Mouse (Mus musculus) gastrocnemius, adult 8-10 months (tissue): ENCODE results near the gene Morn4. TPM values are rescaled to one million over a fixed set of nuclear protein-coding genes. Genes with fewer than 3 reads are reported as not detected.

ENCODE experiments used
- DNase-seq, 2 experiments: peaks; one replicate each; pipeline ENCODE4 v3.0.0; 2022; ENCODE audit warnings: low spot score in 2 of 2
- total RNA-seq, 4 experiments: library from RNA; stranded (reverse); gene quantifications; 2 replicates each; pipeline ENCODE4 v1.2.4; 2022

Gene Morn4
- total RNA-seq, 4 experiments from 2014 or later = 3.3 to 7.6 (median 5.3) TPM

- DNase-seq = peak; percentile 76 to 85
Measured at GRCm38 (mm10) chr19:42045269-42046102, 40.7 kb downstream of the Morn4 start, which contains the start of gene Hoga1. TSS of gene Hoga1 (plus strand) at chr19:42045610.

GRCm38 (mm10) chr19:42043988-42044387 lies 42.2 kb downstream of the Morn4 start:
- no peak for DNase-seq

- DNase-seq = no peak
Measured at GRCm38 (mm10) chr19:42038310-42038709, 47.8 kb downstream of the Morn4 start.

DNA sequence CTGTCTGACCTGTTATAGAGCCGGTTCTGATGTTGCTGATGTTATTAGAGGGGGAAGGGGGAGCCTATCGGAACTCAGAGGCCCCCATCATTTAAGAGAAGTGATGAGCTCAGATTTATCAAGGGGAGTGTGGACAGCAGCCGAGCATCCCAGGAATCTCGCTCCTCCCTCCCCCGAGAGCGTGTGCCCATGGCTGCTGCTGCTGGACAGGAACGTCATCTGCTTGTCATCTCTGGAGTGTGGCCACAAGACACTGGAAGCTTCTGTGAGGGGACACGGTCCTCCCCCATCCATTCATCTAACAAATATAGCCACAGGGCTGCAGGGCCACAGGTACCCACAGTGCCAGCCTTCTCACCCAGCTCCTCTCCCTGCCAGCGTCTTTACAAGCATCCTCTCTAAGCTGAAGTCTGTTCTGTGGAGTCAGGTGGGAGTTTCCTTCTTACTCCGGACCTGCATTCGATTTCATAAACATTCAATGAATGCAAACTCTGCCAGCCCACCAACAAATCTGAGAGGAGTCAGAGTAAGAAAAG lies 48.9 kb downstream of the Morn4 start:
- DNase-seq = no peak

GRCm38 (mm10) chr19:42036357-42036756 lies 49.8 kb downstream of the Morn4 start:
- no peak for DNase-seq

DNA sequence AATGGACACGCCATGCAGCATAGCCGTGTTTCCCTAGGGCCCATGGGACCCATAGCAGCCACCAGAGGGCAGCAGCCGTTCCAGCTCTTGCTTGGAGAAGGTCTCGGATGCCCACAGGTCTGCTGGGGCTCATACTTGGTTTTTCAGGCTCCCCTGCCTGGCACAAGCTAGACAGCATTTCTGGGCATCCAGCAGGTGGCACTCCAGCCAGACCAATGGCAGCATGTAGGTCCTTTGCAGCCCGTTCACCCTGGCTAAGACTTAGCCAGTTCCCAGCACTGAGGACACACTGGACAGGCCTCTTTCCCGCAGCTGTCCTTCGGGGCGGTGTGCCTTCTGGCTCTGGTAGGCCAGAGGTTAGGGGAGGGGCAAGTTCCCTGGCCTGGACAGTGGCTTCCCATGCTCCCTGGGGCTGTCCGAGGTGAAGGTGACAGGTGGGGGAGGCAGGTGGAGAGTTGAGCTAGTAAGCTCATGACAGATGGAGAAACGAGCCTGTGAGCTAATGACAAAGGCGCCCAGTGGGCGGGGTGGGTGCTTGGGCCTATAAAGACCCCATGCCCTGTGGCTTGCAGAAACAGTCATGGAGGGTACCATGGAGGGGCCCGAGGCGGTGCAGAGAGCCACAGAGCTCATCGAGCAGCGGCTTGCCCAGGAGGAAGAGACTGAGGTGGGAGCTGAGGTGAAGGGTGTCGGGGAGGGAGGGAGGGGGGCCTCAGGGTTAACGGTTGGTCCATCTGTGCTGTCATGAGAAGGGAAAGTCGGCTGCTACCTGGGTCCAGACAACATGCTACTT lies 50.5 kb downstream of the Morn4 start, which contains the start of gene Ankrd2:
Ankrd2 (plus strand) TSS at position 545 of the 793 bp plus-strand sequence.
- DNase-seq = peak; percentile 76 to 81

- no peak for DNase-seq
Measured at GRCm38 (mm10) chr19:42034881-42035455, 51.2 kb downstream of the Morn4 start.

DNA sequence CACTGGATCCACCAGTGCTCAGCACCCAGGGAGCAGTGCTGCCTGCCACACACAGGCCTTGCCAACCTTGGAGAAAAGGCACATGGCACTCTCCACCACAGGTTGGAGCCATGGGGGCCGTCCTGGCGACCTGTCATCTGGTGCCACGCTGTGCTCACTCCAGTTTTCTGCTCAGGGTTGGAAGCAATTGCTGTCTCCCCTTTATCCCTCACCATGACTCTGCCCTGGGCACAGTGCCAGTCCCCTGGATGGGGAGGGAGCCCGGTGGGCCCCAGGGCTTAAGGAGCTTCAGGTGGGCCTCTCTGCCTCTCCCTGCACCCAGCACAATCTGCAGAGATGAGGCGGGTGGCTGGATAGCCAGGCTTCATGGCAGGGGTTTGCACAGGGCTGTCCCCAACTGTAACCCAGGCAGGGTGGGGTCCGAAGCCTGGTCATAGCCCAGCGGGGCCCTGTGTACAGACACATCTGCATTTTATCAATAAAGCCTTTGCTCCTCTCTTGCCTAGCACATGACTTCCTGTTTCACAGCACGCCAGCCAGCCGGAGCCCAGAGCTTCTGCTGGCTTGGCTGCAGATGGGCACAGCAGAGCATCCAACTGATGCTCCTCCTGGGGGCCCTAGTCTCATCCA lies 51.9 kb downstream of the Morn4 start:
- DNase-seq = no peak

GRCm38 (mm10) chr19:42033611-42034010 lies 52.5 kb downstream of the Morn4 start:
- no peak for DNase-seq

DNA sequence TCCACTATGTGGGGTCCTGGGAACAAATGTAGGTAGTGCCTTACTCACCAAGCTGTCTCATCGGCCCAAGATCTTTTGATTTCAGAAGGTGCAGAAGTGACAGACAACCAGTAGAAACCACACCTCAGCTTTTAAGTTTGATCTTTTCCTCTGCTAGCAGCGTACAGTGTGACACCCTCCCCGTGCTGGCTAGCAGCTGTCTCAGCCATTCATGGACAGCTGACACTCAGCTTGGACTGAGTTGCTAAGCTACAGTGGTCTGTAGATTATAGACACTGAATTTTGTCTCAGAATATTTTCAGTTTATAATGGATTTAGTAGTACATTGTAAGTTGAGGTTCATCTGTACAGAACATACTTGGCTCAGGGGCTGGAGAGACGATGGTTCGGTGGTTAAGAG lies 55.0 kb downstream of the Morn4 start:
- no peak for DNase-seq

GRCm38 (mm10) chr19:42026158-42026557 lies 60.0 kb downstream of the Morn4 start:
- DNase-seq = peak; percentile 78 to 79

Other genes starting within 250 kb of the Morn4 start
- 10 to 100 TPM in 3 of 4 experiments, 1 to 10 TPM in 1; 4.5 to 15.5 (median 12.5) TPM for gene Frat2, start 238.2 kb downstream of the Morn4 start, total RNA-seq
- gene Rrp12, start 190.2 kb downstream of the Morn4 start, total RNA-seq = 10 to 100 TPM; 30.0 to 34.9 (median 32.2) TPM
- gene Pgam1, start 174.4 kb downstream of the Morn4 start, total RNA-seq = 10 to 100 TPM; 11.0 to 34.9 (median 15.0) TPM
- 10 to 100 TPM; 16.0 to 21.6 (median 18.6) TPM for gene Exosc1, start 152.9 kb downstream of the Morn4 start, total RNA-seq
- 10 to 100 TPM; 21.3 to 24.1 (median 23.2) TPM for gene Zdhhc16, start 152.9 kb downstream of the Morn4 start, total RNA-seq
- gene Mms19, start 105.2 kb downstream of the Morn4 start, total RNA-seq = 10 to 100 TPM in 2 of 4 experiments, 1 to 10 TPM in 2; 9.1 to 14.1 (median 9.8) TPM
- 10 to 100 TPM; 15.0 to 17.5 (median 15.8) TPM for gene Ubtd1, start 104.6 kb downstream of the Morn4 start, total RNA-seq
- 100 to 1,000 TPM; 131 to 242 (median 170) TPM for gene Ankrd2, start 50.4 kb downstream of the Morn4 start, total RNA-seq
- 1 to 10 TPM; 3.0 to 4.8 (median 3.7) TPM for gene Hoga1, start 40.7 kb downstream of the Morn4 start, total RNA-seq
- gene 4933411K16Rik, start 34.1 kb downstream of the Morn4 start, total RNA-seq = under 1 TPM in 3 of 4 experiments, not detected in 1; 0.21 to 0.53 (median 0.36) TPM
- gene Pi4k2a, start 4.1 kb upstream of the Morn4 start, total RNA-seq = 10 to 100 TPM; 13.5 to 16.1 (median 14.7) TPM
- gene Avpi1, start 42.7 kb upstream of the Morn4 start, total RNA-seq = 10 to 100 TPM in 1 of 4 experiments, 1 to 10 TPM in 3; 8.6 to 12.1 (median 9.2) TPM
- gene Marveld1, start 61.0 kb upstream of the Morn4 start, total RNA-seq = 1 to 10 TPM; 4.1 to 5.8 (median 4.5) TPM
- gene Zfyve27, start 77.6 kb upstream of the Morn4 start, total RNA-seq = 10 to 100 TPM; 10.4 to 13.2 (median 11.8) TPM
- 1 to 10 TPM; 1.8 to 7.4 (median 4.8) TPM for gene Sfrp5, start 115.9 kb upstream of the Morn4 start, total RNA-seq
- 1 to 10 TPM; 1.6 to 4.2 (median 3.0) TPM for gene Golga7b, start 161.2 kb upstream of the Morn4 start, total RNA-seq